ENCODE assay signal across 7 mouse cellular contexts in genomic region chr4:135358736-135359135, GRCm38 (mm10). TPM values are rescaled to one million over a fixed set of nuclear protein-coding genes. Genes with fewer than 3 reads are reported as not detected.
A peak's percentile ranks its signal among the peaks of the same experiment; 100 is the strongest.
DNase-seq lines count a peak whose midpoint lies in the region; ATAC-seq and TF ChIP-seq lines count a peak whose summit lies in the region.

No protein-coding gene starts in this region.

- ATAC-seq in kidney, embryonic 15.5 days (replicated peaks; ENCODE audit: low FRiP score), result no peak
- peak; percentile 35; the same call in 1 of the 2 replicates for ATAC-seq in neutrophil, adult 5-6 weeks (ENCODE audit: extremely low read depth, insufficient number of reproducible peaks, low FRiP score, poor library complexity, severe bottlenecking)

- no peak overlapping the region for H3K27ac ChIP-seq in kidney, embryonic 15.5 days
- H3K27ac ChIP-seq in CH12.LX (ENCODE audit: insufficient read depth, low read depth), result no peak overlapping the region

- TF ChIP-seq CTCF in CH12.LX (conservative IDR thresholded peaks at IDR 0.05 in 1 of 2, IDR thresholded peaks at IDR 0.05 in 1 of 2; ENCODE audit: low read depth in 2 of 2, low read length in 2 of 2), result peak; percentile 64 to 73

- no peaks in the 10 kb centered on the region for H3K79me2 ChIP-seq in CH12.LX (replicated peaks; ENCODE audit: control insufficient read depth, extremely low read depth, insufficient read depth, poor library complexity, severe bottlenecking)

- DNase-seq in kidney, postnatal 14 days, result peak; percentile 46
- DNase-seq in A20 (ENCODE audit: low read depth, low spot score) (peak; percentile 79), CH12.LX (ENCODE audit: extremely low read depth) (peak; percentile 65)
- DNase-seq in cerebellum, postnatal 36 days, result peak; percentile 27 to 29
- no peak for DNase-seq in layer of hippocampus, postnatal 36 days

- peaks cover 20% of the 10 kb centered on the region for H3K4me1 ChIP-seq in kidney, embryonic 15.5 days
- peaks cover 4 to 7% of the 10 kb centered on the region in 2 experiments; a peak in 3 of 4 replicates for H3K4me1 ChIP-seq in CH12.LX (ENCODE audit: control insufficient read depth in 1 of 2, insufficient read depth in 2 of 2)

- no peak overlapping the region for H3K4me2 ChIP-seq in kidney, embryonic 15.5 days
- H3K4me2 ChIP-seq in CH12.LX (ENCODE audit: insufficient read depth, low read depth, poor library complexity, severe bottlenecking), result peak overlapping the region; percentile 55; the same call in 1 of the 2 replicates

- H3K27me3 ChIP-seq in kidney, embryonic 15.5 days, result no peaks in the 10 kb centered on the region
- H3K27me3 ChIP-seq in CH12.LX (replicated peaks), result peaks cover 16% of the 10 kb centered on the region

- dilution Hi-C loops in CH12.LX (cut with MboI; ENCODE audit: extremely low pct_ligation_motif_present, extremely low pct_unique_long_range_greater_than_20kb, low sequenced_read_pairs), result no loop called here

- in situ Hi-C loops in CH12.LX (cut with MboI; ENCODE audit: low pct_ligation_motif_present, low pct_unique_long_range_greater_than_20kb, low sequenced_read_pairs), result no loop called here

- H3K36me3 ChIP-seq in kidney, embryonic 15.5 days, result no peaks in the 10 kb centered on the region
- H3K36me3 ChIP-seq in CH12.LX (replicated peaks in 1 of 2; ENCODE audit: control insufficient read depth in 1 of 2, insufficient read depth in 1 of 2, low read length in 1 of 2), result no peaks in the 10 kb centered on the region

- under 1% methylated on average over 6 of the region's 6 CpGs for WGBS in kidney, embryonic 15.5 days

- H3K9ac ChIP-seq in kidney, embryonic 15.5 days, result no peak overlapping the region
- no peak overlapping the region; the same call in 1 of the 2 replicates for H3K9ac ChIP-seq in CH12.LX (ENCODE audit: insufficient read depth, low read depth)

- TF ChIP-seq POLR2A in CH12.LX (IDR thresholded peaks at IDR 0.05; ENCODE audit: low read depth, low read length), result no peak

- TF ChIP-seq RAD21 in CH12.LX (IDR thresholded peaks at IDR 0.05; ENCODE audit: low read depth, low read length), result peak; percentile 56

- no peak for TF ChIP-seq EP300 in CH12.LX (IDR thresholded peaks at IDR 0.05; ENCODE audit: low read length)

- no peak overlapping the region for H3K4me3 ChIP-seq in kidney, embryonic 15.5 days (replicated peaks)
- no peak overlapping the region for H3K4me3 ChIP-seq in CH12.LX (replicated peaks in 1 of 3; ENCODE audit: low read depth in 2 of 3, low read length in 2 of 3, poor library complexity in 1 of 3)

- no peaks in the 10 kb centered on the region for H3K9me3 ChIP-seq in kidney, embryonic 15.5 days (replicated peaks)
- no peaks in the 10 kb centered on the region for H3K9me3 ChIP-seq in CH12.LX (replicated peaks; ENCODE audit: low read length)

TF ChIP-seq in CH12.LX, 34 proteins besides CTCF, POLR2A, EP300 and RAD21:
- TF ChIP-seq MYC (IDR thresholded peaks at IDR 0.05; ENCODE audit: low read depth, low read length) (0 out of 2 replicates have a peak, but pooled peaks have one; percentile 18), MEF2A (IDR thresholded peaks at IDR 0.05; ENCODE audit: borderline replicate concordance, low read depth, low read length) (no peak), CHD2 (IDR thresholded peaks at IDR 0.05; ENCODE audit: low read length) (no peak), NELFE (IDR thresholded peaks at IDR 0.05; ENCODE audit: low read depth, low read length) (no peak), MAFK (IDR thresholded peaks at IDR 0.05; ENCODE audit: insufficient replicate concordance, low read length) (no peak), SMC3 (IDR thresholded peaks at IDR 0.05; ENCODE audit: low read depth, low read length) (peak; percentile 46), SIN3A (IDR thresholded peaks at IDR 0.05; ENCODE audit: low read length) (no peak), POLR2AphosphoS2 (IDR thresholded peaks at IDR 0.05; ENCODE audit: low read depth, low read length) (no peak), JUND (conservative IDR thresholded peaks at IDR 0.05; ENCODE audit: low read depth, low read length) (no peak), ZNF384 (IDR thresholded peaks at IDR 0.05; ENCODE audit: low read depth, low read length) (peak; percentile 94)

RNA-seq across cellular contexts. Expression of gene Srrm1, which starts 5.6 kb away (rescaled TPM):
- polyA plus RNA-seq in kidney, embryonic 15.5 days (2015; fragmentation: Nextera tagmentation; extraction: Ambion mirVana), result 257 and 267 TPM in 2 replicates
- total RNA-seq in CH12.LX (2012; rRNA removed) (23.6 and 26.0 TPM in 2 replicates), CH12.LX (2014; rRNA removed) (12.3 and 14.2 TPM in 2 replicates)
- polyA plus RNA-seq in CH12.LX (2012; ENCODE audit: insufficient read length, low read depth), result 171 and 180 TPM in 2 replicates
- total RNA-seq in neutrophil, adult 5-6 weeks (2017), result 175 and 196 TPM in 2 replicates
- total RNA-seq in layer of hippocampus, postnatal 36 days (2021), result 100 to 1,000 TPM; 123 to 143 TPM

RNA-seq across cellular contexts. Expression of gene Ncmap, which starts 39.3 kb away (rescaled TPM):
- polyA plus RNA-seq in kidney, embryonic 15.5 days (2015; fragmentation: Nextera tagmentation; extraction: Ambion mirVana), result 3.1 and 3.5 TPM in 2 replicates
- total RNA-seq in CH12.LX (2012; rRNA removed) (not detected in 2 replicates), CH12.LX (2014; rRNA removed) (not detected in 2 replicates)
- not detected in 2 replicates for polyA plus RNA-seq in CH12.LX (2012; ENCODE audit: insufficient read length, low read depth)
- not detected in 2 replicates for total RNA-seq in neutrophil, adult 5-6 weeks (2017)
- total RNA-seq in layer of hippocampus, postnatal 36 days (2021), result under 1 TPM; 0.47 to 0.56 TPM

Comparison
In these comparisons a context has a peak if more than half of its experiments do, and no peak if none do; other contexts are left out.
1. DNase-seq: peak in kidney, postnatal 14 days (single experiment), A20 (single experiment), CH12.LX (single experiment) and cerebellum, postnatal 36 days (2 of 2); none in layer of hippocampus, postnatal 36 days (0 of 2).